Mouse (Mus musculus) erythroblast, embryonic 14.5 days (primary cell): ENCODE data around the gene Fosb.

ENCODE experiments used
- GATA1 ChIP-seq: IDR thresholded peaks from 2 replicates; pipeline ENCODE4 v1.6.1; 2012; ENCODE audit warnings: low read length, inconsistent platforms, mixed read lengths
- TAL1 ChIP-seq: IDR thresholded peaks from 3 replicates; pipeline ENCODE4 v1.6.1; 2012; ENCODE audit warnings: low read length, inconsistent platforms, mixed read lengths

DNA sequence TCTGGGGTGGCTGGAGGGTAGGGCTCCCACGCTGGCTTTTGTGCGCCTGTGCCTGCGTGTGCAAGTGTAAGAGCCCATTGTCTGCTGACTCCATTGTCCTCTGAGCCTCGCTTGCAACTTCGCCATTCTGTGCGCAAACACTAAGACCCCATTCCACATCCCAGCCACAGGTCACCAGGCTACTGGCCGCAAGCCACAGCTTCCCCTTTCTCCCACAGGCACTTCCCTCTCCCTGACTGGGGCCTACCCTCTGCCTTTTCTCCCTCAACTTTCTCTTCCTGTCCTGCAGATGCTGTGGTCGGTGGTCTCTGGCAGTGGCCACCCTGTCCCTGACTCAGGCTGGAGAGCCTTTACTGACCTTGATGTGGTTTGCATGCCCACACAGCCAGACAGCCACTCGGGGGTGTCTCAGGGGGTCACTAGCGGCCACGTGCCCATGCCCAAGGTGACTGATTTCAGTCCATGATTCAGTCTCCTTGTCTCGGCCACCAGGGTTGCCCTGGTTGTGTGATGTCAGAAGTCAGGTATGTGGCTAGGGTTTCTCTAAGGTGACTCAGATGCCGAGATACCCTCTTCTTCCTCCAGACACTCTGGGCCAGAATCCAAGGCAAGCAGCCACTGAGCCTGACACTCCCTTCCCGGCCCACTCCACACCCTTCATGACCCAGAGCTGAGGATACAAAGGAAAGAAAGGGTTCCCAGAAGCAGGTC lies 6.8 kb upstream of the Fosb start:
- no peak for TF ChIP-seq TAL1
- no peak for TF ChIP-seq GATA1
